Mouse (Mus musculus): ENCODE data around the gene Slc34a3. TPM values are rescaled to one million over a fixed set of nuclear protein-coding genes. Genes with fewer than 3 reads are reported as not detected.
"Not testable (repeated sequence)": the region's sequence is repeated elsewhere in the genome, so short reads cannot be mapped to it uniquely, and the experiment has no call there.

The Slc34a3 gene
- total RNA-seq (2021), result not detected

DNA sequence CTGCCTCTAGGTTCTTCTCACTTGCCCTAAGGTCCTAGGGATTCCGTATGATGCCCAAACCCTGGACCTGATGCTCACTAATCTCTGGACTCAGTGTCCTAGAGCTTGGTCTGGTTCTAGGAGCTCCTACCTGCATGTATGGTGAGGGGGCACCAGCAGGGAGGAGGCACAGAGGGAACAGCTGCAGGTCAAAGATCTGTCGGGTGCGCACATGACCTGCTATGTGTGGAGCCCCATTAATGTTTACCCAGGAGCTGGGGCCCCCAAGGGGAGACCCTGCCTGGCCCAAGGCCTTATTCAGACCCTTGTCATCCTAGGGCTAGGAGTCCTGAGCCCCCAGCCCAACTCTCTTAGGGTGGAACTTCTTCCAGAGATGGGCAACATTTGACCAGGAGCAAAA is at the start of gene Slc34a3:
Gene Slc34a3, minus strand, starts transcription at position 315 of the 400 bp plus-strand sequence.
- no peak for DNase-seq (ENCODE audit: low spot score)

DNA sequence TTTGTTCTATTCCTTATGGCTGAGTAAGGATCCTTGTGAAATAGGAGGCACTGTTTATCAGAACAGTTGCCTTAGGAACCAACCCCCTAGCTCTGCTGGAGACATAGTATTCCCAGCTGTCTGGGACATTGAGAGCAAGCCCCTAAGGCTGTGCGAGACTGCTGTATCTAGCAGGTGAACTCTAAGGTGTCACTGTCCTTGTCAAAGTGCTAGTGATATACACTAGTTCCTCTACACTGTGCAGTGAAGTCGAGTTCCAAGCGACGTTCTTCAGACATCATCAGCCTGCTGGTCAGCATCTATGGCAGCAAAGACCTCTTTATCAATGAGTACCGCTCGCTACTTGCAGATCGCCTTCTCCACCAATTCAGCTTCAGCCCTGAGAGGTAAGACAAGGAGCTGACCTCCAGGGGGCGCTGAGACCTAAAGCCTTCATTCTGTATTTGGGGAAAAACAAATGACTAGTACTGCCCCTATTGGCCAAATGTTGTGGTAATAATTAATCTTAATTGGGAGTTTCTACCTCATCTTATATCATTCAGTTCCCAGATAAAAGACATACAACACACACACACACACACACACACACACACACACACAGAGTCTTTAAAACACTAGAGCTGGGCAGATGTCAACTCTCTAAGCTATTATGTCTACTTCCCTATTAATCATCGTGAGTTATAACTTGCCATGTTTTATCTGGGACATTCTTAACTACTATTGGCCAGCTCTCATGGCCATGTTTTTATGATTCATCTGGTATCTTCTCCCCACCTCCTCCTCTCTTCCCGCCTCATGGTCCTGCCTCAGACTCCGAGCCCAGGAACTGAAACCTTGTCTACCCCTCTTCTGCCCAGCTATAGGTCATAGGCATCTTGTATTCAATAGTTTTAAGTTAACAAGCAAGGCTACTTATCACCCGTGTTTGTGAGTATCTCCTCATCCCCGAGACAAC is 45.0 kb upstream of the Slc34a3 start:
- intact Hi-C loops (cut with DNase I), result loop anchor here (2.0 kb wide), 1 partner anchor 14 kb away; no protein-coding TSS in a partner anchor
- no peak for DNase-seq (ENCODE audit: low spot score)

More for the DNA sequence above, at the start of gene Slc34a3:
- intact Hi-C loops (cut with DNase I), result no loop called here

DNA sequence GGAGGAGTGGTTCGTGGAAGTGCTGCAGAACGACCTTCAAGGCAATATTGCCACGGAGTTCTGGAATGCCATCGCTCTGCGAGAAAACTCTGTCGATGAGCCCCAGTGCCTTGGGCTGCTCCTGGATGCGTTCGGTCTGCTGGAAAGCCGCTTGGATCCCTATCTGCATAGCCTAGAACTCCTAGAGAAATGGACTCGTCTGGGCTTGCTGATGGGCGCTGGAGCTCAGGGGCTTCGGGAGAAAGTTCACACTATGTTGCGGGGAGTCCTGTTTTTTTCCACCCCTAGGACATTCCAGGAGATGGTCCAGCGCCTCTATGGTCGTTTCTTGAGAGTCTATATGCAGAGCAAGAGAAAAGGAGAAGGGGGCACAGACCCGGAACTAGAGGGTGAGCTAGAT is 38.8 kb upstream of the Slc34a3 start:
- intact Hi-C loops (cut with DNase I), result loop anchor here (5.0 kb wide), 1 partner anchor 59 kb away; the partner anchor contains the start of gene Man1b1
- no peak for DNase-seq (ENCODE audit: low spot score)

DNA sequence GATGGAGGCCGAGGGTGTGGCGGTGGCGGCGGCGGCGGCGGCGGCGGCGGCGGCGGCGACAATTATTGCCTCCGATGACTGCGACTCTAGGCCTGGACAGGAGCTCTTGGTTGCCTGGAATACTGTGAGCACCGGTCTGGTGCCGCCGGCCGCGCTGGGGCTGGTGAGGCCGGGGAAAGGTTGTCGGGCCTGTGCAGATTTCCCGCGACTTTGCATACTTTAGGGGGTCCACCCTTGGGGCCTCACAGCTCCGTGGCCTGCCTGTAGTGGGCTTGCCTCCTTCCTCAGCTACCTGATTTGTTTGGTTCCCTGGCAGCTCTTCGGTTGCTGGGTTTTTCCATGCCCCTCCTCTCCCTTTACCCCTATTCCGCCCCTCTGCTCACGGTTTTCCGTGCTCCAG is 38.4 kb upstream of the Slc34a3 start:
- DNase-seq (ENCODE audit: low spot score), result no peak
- intact Hi-C loops (cut with DNase I), result loop anchor here (5.0 kb wide), 1 partner anchor 60 kb away; the partner anchor contains the start of gene Man1b1

DNA sequence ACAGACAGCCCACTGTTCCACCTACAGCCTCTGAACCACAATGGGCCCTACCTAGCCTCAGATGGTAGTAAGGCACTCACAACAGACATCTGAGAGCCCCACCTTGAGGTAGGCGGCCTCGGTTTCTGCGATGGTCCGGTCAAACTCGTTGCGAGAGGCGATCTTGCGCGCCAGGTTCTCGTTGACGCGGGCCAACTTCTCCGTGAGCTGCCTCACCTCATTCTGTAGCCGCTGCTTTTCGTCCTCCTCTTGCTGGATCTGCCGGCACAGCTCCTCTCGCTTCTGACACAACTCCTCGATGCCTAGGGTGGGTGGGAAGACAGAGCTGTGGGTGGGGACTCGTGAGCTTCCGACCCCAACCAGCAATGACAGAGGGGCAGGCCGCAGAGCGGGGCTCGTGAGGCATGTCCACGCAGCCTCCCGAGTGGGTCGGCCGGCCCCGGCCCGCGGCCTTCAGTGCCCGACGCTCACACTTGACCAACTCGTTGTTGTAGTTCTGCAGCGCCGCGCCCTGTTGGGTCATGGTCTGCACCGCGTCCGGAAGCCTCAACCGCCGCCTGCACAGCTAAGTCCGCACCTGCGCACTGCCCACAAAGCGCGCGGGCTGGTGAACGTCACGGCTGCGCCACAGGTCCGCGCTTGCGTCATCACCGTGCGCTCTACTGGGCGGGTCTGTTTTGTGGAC is 37.8 kb upstream of the Slc34a3 start, which contains the start of the genes Ssna1 and Anapc2:
Gene Ssna1, minus strand, starts transcription at position 612 of the 685 bp plus-strand sequence.
Gene Anapc2, plus strand, starts transcription at position 652 of the 685 bp plus-strand sequence.
- DNase-seq (ENCODE audit: low spot score), result peak; percentile 93
- intact Hi-C loops (cut with DNase I), result loop anchor here (5.0 kb wide), 1 partner anchor 60 kb away; the partner anchor contains the start of gene Man1b1

DNA sequence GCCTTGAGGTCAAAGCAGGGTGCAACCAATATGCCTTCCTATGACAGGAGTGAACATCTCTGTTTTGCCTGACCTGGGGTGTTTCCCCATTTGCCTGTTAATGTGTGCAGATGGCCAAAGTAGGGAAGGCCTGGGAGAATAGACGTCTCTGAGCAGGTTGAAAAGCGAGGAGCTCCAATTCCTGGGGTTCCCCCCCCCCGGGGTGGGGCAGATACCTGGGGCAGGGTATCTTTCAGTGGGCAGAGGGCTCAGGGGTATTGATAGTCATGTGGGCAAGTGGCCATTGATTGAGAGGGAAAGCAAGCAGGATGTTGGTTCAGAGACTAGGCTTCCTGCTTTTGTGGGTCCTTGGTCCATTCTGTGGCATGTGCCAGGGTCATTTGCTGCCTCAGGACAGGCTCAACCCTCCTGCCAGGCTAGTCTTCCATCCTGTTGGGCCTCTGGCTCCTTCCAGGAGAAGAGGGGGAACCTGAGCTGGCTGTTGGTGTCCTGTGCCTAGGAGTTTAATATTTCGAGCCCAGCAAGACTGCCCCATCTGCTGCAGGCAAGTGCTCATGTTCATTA is 33.7 kb upstream of the Slc34a3 start:
- intact Hi-C loops (cut with DNase I), result no loop called here
- no peak for DNase-seq (ENCODE audit: low spot score)

DNA sequence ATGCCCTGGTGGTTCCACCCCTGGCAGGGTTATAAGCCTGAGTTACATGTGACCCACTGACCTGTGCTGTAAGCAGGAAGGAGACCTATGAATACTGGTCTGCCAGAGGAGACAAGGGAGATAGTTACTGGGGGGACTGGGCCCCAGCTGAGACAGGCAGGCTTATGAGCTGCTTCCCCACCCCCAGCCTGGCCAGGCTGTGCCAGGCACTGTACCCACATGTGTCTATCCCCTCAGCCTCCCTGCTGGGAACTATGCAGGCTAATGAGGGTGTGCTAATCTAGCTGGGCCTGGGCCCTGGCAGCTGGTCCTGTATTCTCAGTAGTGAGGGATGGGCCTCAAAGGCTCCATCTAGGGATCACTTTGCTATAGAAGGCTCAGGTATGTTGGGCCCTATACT is 33.1 kb upstream of the Slc34a3 start:
- intact Hi-C loops (cut with DNase I), result no loop called here
- DNase-seq (ENCODE audit: low spot score), result no peak

DNA sequence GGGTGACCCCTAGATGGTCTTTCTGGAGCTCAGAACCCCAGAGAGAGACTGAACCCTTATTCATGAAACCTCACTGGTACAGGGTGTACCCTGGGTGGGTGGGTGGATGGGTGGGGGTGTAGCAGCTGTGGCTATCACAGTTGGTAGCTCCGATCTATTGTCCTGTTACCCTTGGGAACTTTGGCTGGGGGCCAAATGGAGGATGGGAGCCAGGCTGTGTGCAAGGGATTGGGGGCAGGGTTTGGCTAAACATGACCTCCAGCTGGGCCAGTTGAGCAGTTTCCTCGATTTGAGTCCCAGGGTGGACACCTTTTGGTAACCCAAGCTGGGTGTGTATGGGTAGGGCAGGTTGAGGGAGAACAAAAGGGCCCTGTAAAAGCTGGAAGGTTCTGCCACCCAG is 32.6 kb upstream of the Slc34a3 start:
- DNase-seq (ENCODE audit: low spot score), result peak; percentile 31
- intact Hi-C loops (cut with DNase I), result no loop called here

DNA sequence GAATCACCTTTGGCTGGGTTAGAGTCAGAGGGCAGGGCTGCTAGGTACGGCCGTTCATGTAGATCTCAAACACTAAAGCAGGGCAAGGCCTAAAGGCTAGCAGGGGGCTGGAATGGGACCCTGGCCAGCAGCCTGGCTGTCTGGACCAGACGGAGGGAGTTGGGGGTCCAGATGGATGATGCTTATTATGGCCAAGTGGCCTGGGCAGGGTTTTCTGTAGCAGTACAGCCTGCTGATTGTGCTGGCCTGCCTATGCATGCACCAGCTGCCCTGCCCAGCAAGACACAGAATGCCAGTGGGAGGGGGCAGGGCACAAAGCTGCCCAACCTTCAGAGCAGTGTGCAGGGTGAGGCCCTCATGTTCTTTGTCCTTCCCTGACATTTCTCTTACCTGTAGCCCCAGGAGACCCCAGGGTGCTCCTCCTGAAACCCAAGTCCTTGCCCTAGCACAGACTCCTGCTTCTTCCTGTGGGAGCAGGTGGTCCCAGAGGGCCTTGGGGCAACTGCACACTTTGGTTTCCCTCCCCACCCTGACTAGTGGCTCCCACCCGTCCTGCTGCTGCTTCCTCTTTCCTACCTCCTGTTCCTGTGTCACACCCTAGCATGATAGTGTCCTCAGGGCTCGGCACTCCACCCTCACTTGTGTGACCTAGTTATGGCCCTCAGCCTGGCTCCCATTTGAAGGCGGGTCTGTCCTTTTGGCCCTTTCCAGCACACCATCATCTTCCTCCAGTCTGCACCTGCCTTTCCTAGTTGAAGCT is 31.9 kb upstream of the Slc34a3 start:
- peak; percentile 31 for DNase-seq (ENCODE audit: low spot score)
- intact Hi-C loops (cut with DNase I), result no loop called here

DNA sequence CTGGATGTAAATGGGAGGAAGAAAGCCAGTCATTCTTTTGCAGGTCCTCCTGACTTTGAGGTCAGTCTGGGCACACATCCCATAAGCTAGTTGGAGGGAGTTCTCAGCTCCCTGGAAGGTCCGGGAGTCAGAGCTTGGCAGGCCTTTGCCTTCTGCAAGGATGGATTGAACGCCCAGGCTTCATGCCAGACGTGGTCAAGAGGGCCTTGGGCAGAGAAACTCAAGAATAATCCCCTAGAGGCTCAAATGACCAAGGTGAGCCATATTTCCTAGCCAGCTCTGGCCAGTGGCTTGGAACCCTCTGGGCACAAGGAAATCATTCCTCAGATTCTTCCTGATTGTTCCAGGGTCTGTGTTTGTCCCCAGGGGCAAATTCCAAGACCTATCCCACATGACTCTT is 30.7 kb upstream of the Slc34a3 start:
- no peak for DNase-seq (ENCODE audit: low spot score)
- intact Hi-C loops (cut with DNase I), result no loop called here

DNA sequence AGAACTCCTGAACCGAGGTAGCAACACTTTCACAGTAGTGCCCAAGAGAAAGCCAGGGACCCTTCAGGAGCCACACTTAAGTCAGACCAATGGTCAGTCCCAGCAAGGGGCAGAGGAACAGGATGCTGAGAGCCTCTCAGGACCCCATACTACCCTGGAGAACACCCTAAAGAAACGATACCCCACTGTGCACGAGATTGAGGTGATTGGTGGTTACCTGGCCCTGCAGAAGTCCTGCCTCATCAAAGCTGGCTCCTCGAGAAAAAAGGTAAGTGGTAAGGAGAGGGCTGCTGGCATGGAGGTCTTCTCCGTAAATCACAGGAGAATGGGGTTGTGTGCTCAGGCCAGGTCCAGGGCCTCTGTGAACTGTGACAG is 30.1 kb upstream of the Slc34a3 start:
- intact Hi-C loops (cut with DNase I), result no loop called here
- DNase-seq (ENCODE audit: low spot score), result no peak

DNA sequence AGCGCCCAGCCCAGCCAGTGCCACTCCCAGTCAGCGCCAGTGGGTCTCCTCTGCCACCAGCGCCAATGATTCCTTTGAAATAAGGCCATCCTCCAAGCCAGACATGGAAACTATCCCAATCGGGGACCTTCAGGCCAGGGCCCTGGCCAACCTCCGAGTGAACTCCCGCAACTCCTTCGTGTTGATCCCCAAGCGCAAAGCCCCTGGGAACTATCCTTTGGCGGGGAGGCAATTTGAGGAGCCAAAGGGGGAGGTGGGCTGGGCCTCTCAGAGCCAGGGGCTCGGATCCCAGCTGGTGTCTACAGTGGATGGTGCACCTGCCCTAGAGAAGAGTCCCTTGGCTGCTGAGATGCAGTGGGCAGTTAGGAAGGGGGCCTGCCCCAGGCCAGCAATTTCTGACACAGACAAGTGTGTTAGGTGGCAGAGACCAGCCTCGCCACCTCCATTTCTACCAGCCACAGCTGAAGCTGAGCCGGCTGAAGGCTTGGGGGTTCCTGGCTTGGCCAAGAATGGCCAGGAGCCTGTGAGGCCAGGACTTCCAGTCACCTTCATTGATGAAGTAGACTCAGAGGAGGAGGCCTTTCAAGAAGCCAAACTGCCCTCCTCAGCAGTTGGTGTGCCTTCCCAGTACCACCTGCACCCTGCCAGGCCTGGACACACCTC is 29.6 kb upstream of the Slc34a3 start:
- DNase-seq (ENCODE audit: low spot score), result no peak
- intact Hi-C loops (cut with DNase I), result no loop called here

DNA sequence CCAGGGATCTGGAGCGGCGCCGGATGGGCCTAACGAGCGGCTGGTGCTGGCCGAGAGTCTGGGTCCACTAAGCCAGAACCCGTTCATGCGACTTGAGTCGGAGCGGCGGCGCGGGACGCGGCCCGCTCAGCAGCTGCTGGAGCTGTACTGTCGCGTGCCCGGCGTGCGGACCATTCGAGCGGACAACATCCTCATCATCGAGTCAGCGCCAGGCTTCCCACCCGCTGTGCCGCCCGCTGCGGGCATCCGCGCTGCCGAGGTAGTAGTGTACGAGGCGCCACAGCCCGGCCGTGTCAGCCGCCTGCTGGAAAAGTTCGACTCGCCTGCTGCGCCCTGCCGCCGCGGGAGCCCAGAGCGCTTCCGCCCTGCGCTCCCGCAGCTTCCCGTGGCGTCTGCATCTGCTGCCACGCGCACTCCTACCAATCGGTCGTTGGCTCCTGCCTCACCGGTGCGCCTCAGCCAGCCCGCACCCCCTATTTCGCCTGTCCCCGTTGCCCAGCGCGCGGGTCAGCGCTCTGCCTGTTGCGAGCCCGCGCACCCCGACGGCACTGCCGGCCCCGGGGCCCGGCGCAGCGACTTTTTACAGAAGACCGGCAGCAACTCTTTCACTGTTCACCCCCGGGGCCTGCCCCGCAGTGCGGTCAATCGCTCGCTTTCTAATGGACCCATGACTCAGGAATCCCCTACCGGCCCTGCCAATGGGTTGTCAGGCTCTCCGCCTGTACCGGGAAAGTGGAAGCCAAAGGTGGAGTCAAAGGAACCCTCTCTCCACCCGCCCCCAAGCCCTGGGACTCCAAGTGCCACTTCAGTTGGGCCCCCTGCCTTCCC is 28.8 kb upstream of the Slc34a3 start:
- DNase-seq (ENCODE audit: low spot score), result no peak
- intact Hi-C loops (cut with DNase I), result no loop called here

DNA sequence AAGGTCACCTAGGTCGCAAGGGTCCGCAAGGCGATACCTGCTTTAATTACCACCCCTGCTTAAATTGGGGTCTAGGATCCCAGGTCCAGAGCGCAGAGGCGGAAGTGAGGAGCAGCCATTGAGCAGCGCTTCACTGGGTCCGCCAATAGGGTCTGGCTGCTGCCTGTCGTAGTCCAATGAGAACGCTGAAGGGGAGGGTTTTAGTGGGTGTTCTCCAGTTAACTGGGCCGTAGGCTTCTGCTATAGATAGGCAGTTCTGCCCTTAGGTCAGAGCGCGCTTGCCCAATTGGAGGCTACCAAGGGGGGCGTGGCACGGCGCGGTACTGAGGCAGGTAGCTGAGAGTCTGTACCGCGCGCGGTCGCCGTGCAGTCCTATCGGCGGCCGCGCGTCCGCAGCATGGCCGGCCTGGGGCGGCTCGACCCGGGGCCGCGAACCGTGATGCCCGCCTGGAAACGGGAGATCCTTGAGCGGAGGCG is 28.2 kb upstream of the Slc34a3 start, which contains the start of gene Tprn:
Gene Tprn, plus strand, starts transcription at position 328 of the 477 bp plus-strand sequence.
- peak; percentile 92 for DNase-seq (ENCODE audit: low spot score)
- intact Hi-C loops (cut with DNase I), result no loop called here

DNA sequence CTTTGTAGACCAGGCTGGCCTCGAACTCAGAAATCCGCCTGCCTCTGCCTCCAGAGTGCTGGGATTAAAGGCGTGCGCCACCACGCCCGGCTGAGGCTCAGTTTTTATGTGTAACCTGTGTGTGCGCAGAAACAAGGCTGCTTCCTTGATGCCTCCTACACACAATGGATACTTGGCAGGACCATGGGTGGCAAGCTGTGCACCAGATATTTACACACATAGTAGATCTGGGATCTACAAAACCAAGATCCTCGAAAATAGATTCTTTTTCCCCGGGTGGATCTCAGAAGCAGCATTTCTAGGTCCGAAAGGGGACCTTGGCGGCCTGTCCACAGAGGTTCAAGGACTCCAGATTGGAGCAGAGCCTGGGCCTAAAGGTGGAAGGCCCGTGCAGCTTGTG is 27.7 kb upstream of the Slc34a3 start:
- DNase-seq (ENCODE audit: low spot score), result no peak
- intact Hi-C loops (cut with DNase I), result no loop called here

DNA sequence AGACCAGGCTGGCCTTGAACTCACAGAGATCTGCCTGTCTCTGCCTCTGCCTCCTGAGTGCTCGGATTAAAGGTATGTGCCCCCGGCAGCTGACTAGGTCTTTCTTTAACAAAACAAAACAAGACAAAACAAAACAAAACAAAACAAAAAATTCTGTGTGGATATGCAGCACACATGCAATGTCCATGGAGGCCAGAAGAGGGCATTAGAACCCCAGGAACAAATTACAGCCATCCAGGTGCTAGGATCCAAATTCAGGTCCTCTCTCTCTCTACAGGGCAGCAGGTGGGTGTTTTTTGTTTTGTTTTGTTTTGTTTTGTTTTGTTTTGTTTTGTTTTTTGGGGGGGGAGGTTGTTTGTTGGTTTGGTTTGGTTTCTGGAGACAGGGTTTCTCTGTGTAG is 24.7 kb upstream of the Slc34a3 start:
- no peak for DNase-seq (ENCODE audit: low spot score)
- intact Hi-C loops (cut with DNase I), result loop anchor here (5.0 kb wide), 1 partner anchor 73 kb away; the partner anchor contains the start of gene Man1b1

DNA sequence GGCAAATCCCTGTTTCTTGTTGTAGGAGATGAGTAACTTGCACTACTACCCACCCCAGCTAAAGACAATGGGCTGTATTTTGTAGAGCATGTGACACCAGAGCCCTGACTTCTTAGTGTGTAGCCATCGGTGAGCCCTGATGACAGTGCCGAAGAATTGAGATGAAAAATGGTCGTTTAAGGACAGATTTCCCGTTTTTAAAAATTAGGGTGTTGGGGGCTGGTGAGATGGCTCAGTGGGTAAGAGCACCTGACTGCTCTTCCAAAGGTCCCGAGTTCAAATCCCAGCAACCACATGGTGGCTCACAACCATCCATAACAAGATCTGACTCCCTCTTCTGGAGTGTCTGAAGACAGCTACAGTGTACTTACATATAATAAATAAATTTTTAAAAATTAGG is 23.1 kb upstream of the Slc34a3 start:
- not testable (repeated sequence) for DNase-seq (ENCODE audit: low spot score)
- intact Hi-C loops (cut with DNase I), result loop anchor here (5.0 kb wide), 1 partner anchor 75 kb away; the partner anchor contains the start of gene Man1b1
